Mouse (Mus musculus): Measurements from ENCODE around the gene Arap1. TPM values are rescaled to one million over a fixed set of nuclear protein-coding genes. Genes with fewer than 3 reads are reported as not detected.

Gene Arap1
- polyA plus RNA-seq, 1 experiment from 2014 or later = 65.8 TPM

DNA sequence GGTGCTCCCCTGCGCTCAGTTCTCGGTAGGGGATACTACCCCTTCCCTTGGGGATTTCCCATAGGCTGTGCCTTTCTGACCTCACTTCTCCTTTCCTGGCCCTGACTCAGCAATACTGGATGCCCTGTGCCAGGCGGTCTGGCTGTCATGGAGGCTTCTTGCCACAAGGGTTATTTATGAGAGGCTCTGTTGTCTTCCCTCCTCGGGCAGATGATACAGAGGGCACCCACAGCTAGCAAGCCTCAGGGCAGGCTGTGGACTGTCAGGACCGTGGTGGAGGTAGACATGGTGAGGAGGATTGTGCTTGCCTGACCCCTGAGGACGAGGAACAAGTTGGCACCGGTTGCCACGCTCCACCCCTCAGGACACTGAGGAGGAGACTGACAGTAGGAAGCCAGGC is 34.5 kb downstream of the Arap1 start:
- Histone ChIP-seq H3K4me2 (ENCODE audit: low read length) (no peak overlapping the region), H3K4me1 (replicated peaks; ENCODE audit: insufficient read depth, low read length) (peaks cover 44% of the 10 kb centered on the region), H3K4me3 (replicated peaks; ENCODE audit: low read depth, low read length) (no peak overlapping the region), H3K27me3 (ENCODE audit: insufficient read depth, low read length) (no peaks in the 10 kb centered on the region), H3K9ac (ENCODE audit: low read depth, low read length) (no peak overlapping the region), H3K27ac (no peak overlapping the region), H3K36me3 (ENCODE audit: insufficient read depth, low read length) (no peaks in the 10 kb centered on the region), H3K9me3 (replicated peaks; ENCODE audit: low read length) (no peaks in the 10 kb centered on the region)
- no peak for ATAC-seq (replicated peaks; ENCODE audit: low FRiP score, low read depth)
- 0 out of 2 replicates have a peak, but pooled peaks have one; percentile 2 for TF ChIP-seq CTCF (IDR thresholded peaks at IDR 0.05; ENCODE audit: low read depth)
- DNase-seq (ENCODE audit: low spot score) = no peak
- 60% methylated on average over 8 of the region's 8 CpGs for WGBS

DNA sequence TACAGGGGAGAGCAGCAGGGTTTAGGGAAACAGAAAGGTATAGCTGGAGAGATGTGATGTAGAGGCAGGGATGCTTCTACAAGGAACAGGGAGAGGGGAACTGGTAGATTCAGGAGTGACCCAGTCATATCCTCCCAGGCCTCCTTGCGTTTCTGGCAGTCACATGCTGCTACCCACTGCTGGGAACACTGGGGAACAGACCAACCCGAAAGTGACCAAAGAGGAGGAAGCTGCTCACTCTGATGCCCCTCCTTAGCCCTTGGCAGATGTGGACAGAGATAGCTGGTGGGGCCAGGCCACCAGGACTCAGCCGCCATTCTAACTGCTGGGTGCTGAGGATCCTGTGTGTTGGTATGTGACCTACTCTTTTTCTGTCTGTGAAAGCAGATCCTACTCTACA is 35.9 kb downstream of the Arap1 start:
- Histone ChIP-seq H3K36me3 (ENCODE audit: insufficient read depth, low read length) (0 out of 2 replicates have a peak, but pooled peaks cover 5% of the 10 kb centered on the region), H3K9me3 (replicated peaks; ENCODE audit: low read length) (no peaks in the 10 kb centered on the region), H3K4me2 (ENCODE audit: low read length) (no peak overlapping the region), H3K4me3 (replicated peaks; ENCODE audit: low read depth, low read length) (no peak overlapping the region), H3K4me1 (replicated peaks; ENCODE audit: insufficient read depth, low read length) (peaks cover 39% of the 10 kb centered on the region), H3K9ac (ENCODE audit: low read depth, low read length) (no peak overlapping the region), H3K27ac (peak overlapping the region; percentile 83), H3K27me3 (ENCODE audit: insufficient read depth, low read length) (no peaks in the 10 kb centered on the region)
- WGBS = 64% methylated on average over 3 of the region's 3 CpGs
- TF ChIP-seq CTCF (IDR thresholded peaks at IDR 0.05; ENCODE audit: low read depth) = no peak
- ATAC-seq (replicated peaks; ENCODE audit: low FRiP score, low read depth) (no peak), DNase-seq (ENCODE audit: low spot score) (no peak)

DNA sequence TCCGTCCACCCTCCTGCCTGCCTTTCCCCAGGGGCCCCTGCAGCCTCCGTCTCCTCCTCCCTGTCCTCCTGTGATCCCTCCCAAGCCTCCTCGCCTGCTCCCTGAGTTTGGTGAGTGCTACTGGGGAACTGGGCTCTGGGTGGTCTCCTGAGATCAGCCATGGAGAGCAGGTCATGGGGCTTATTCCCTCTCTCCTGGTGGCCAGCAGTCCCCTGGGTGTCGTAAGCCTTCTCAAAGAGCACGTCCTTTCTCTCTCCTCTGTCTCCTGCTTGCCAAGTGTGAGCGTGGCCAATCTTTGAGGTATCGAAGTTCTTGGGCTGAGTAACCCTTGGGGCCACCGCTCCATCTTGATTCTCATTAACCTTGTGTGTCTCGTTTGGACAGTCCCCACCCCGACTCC is 37.1 kb downstream of the Arap1 start:
- TF ChIP-seq CTCF (IDR thresholded peaks at IDR 0.05; ENCODE audit: low read depth) = no peak
- DNase-seq (ENCODE audit: low spot score) (no peak), ATAC-seq (replicated peaks; ENCODE audit: low FRiP score, low read depth) (peak; percentile 38)
- H3K4me1 ChIP-seq (replicated peaks; ENCODE audit: insufficient read depth, low read length) = peaks cover 28% of the 10 kb centered on the region; the same call in 1 of the 2 replicates
- 38% methylated on average over 10 of the region's 10 CpGs for WGBS
- H3K27me3 ChIP-seq (ENCODE audit: insufficient read depth, low read length) = no peaks in the 10 kb centered on the region
- H3K9me3 ChIP-seq (replicated peaks; ENCODE audit: low read length) = no peaks in the 10 kb centered on the region
- peaks cover 14% of the 10 kb centered on the region; the same call in 1 of the 2 replicates for H3K36me3 ChIP-seq (ENCODE audit: insufficient read depth, low read length)
- no peak overlapping the region; the same call in 1 of the 2 replicates for H3K9ac ChIP-seq (ENCODE audit: low read depth, low read length)
- H3K4me2 ChIP-seq (ENCODE audit: low read length) = no peak overlapping the region
- peak overlapping the region; percentile 83 for H3K27ac ChIP-seq
- H3K4me3 ChIP-seq (replicated peaks; ENCODE audit: low read depth, low read length) = no peak overlapping the region

DNA sequence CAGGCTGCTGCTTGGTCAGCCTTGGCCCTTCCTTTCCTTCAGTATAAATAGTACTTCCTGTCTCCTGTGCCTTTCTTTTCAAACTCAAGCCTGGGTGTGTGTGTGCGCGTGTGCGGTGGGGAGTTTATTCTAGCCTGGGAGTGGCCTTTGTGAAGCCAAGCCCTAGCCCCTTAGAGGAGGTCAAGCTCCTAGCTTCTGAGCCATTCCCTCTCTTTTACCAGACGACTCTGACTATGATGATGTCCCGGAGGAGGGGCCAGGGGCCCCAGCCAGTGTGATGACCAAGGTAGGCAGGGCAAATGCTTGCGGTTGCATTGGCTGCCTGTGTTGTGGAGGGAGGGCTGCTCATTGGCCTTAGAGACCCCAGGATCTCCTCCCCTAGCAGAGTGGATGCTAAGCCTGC is 37.5 kb downstream of the Arap1 start:
- WGBS = 31% methylated on average over 6 of the region's 6 CpGs
- peak; percentile 53 for ATAC-seq (replicated peaks; ENCODE audit: low FRiP score, low read depth)

DNA sequence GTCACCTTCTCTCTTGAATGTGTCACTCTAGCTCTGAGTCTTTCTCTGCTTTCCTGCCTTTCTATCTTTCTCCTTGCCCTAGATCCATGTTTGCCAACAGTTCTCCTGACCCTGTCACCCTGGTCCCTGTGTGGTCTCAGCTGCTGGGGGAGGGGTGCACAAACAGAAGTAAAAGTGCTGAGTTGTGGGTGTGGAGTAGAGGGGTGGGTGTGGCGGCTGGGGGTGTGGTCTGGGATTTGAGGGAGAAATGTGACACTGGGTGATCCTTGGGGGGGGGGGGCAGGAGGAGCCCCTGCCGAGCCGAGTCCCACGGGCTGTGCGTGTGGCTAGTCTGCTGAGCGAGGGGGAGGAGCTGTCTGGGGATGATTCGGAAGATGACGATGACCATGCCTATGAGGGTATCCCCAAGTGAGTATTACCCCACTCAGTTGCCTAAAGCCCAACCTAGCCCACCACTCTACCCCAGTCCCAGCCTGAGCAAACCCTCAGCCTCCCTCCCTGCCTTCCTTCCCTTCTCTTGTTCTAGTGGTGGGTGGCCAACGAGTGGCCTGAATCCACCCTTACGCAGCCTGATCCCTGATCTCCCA is 38.1 kb downstream of the Arap1 start:
- peaks cover 27% of the 10 kb centered on the region; the same call in 1 of the 2 replicates for H3K4me1 ChIP-seq (replicated peaks; ENCODE audit: insufficient read depth, low read length)
- peaks cover 19% of the 10 kb centered on the region; the same call in 1 of the 2 replicates for H3K36me3 ChIP-seq (ENCODE audit: insufficient read depth, low read length)
- H3K27ac ChIP-seq = peak overlapping the region; percentile 83
- H3K9me3 ChIP-seq (replicated peaks; ENCODE audit: low read length) = no peaks in the 10 kb centered on the region
- H3K9ac ChIP-seq (ENCODE audit: low read depth, low read length) = peak overlapping the region; percentile 18; the same call in 1 of the 2 replicates
- peak; percentile 48 for ATAC-seq (replicated peaks; ENCODE audit: low FRiP score, low read depth)
- WGBS = 40% methylated on average over 10 of the region's 10 CpGs
- DNase-seq (ENCODE audit: low spot score) = peak; percentile 66
- TF ChIP-seq CTCF (IDR thresholded peaks at IDR 0.05; ENCODE audit: low read depth) = no peak
- H3K27me3 ChIP-seq (ENCODE audit: insufficient read depth, low read length) = no peaks in the 10 kb centered on the region
- H3K4me3 ChIP-seq (replicated peaks; ENCODE audit: low read depth, low read length) = no peak overlapping the region
- peak overlapping the region; percentile 10 for H3K4me2 ChIP-seq (ENCODE audit: low read length)

More for the DNA sequence above, 37.5 kb downstream of the Arap1 start:
- Histone ChIP-seq H3K36me3 (ENCODE audit: insufficient read depth, low read length) (peaks cover 18% of the 10 kb centered on the region; the same call in 1 of the 2 replicates), H3K27ac (peak overlapping the region; percentile 83), H3K4me3 (replicated peaks; ENCODE audit: low read depth, low read length) (no peak overlapping the region), H3K27me3 (ENCODE audit: insufficient read depth, low read length) (no peaks in the 10 kb centered on the region), H3K4me2 (ENCODE audit: low read length) (peak overlapping the region; percentile 10; the same call in 1 of the 2 replicates), H3K9ac (ENCODE audit: low read depth, low read length) (peak overlapping the region; percentile 18; the same call in 1 of the 2 replicates), H3K4me1 (replicated peaks; ENCODE audit: insufficient read depth, low read length) (peaks cover 27% of the 10 kb centered on the region; the same call in 1 of the 2 replicates), H3K9me3 (replicated peaks; ENCODE audit: low read length) (no peaks in the 10 kb centered on the region)
- DNase-seq (ENCODE audit: low spot score) = peak; percentile 91
- no peak for TF ChIP-seq CTCF (IDR thresholded peaks at IDR 0.05; ENCODE audit: low read depth)

DNA sequence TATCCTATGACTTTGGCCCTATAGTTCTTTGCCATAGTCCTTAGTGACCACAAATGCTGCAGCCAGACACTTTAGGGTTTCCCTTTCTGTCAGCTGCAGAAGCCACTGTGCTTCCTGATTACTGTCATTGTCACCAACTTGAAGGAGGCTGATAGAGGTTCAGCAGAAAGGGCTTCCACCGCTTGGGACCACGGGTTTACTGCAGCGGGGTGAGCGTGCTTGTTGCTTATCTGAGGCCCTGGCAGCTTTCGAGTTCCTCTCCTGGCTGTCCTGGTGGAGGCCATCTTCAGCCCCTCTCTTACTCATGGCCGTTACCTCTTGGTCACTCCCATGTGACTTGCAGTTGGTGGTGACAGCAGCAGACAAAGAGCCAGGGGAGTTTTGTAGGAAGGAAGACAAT is 41.4 kb downstream of the Arap1 start:
- no peaks in the 10 kb centered on the region for H3K27me3 ChIP-seq (ENCODE audit: insufficient read depth, low read length)
- peaks cover 19% of the 10 kb centered on the region; the same call in 1 of the 2 replicates for H3K36me3 ChIP-seq (ENCODE audit: insufficient read depth, low read length)
- H3K4me1 ChIP-seq (replicated peaks; ENCODE audit: insufficient read depth, low read length) = peaks cover 32% of the 10 kb centered on the region
- no peak overlapping the region for H3K4me2 ChIP-seq (ENCODE audit: low read length)
- no peak overlapping the region for H3K27ac ChIP-seq
- no peak overlapping the region for H3K9ac ChIP-seq (ENCODE audit: low read depth, low read length)
- TF ChIP-seq CTCF (IDR thresholded peaks at IDR 0.05; ENCODE audit: low read depth) = no peak
- no peak overlapping the region for H3K4me3 ChIP-seq (replicated peaks; ENCODE audit: low read depth, low read length)
- ATAC-seq (replicated peaks; ENCODE audit: low FRiP score, low read depth) (no peak), DNase-seq (ENCODE audit: low spot score) (no peak)
- no peaks in the 10 kb centered on the region for H3K9me3 ChIP-seq (replicated peaks; ENCODE audit: low read length)
- 86% methylated on average over 6 of the region's 6 CpGs for WGBS

Measured in kidney, postnatal 0 days (tissue).